Mouse (Mus musculus): ENCODE measurements around the gene Znrf3. TPM values are rescaled to one million over a fixed set of nuclear protein-coding genes. Genes with fewer than 3 reads are reported as not detected.

Znrf3 gene
- polyA plus RNA-seq, 1 experiment from 2014 or later, result 10.7 TPM

DNA sequence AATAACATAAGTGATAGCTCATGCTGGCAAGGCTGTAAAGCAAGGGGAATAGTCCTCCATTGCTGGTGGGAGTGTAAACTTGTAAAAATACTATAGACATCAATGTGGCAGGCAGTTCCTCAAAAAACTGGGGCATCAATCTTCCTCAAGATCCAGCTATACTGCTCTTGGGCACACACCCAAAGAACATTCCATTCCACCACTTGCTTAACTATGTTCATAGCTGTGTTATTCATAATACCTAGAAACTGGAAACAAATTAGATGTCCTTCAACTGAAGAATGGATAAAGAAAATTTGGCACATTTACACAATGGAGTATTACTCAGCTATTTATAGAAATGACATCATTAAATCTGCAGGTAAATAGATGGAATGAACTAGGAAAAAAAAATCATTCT is 91.6 kb downstream of the Znrf3 start:
- in situ Hi-C loops (cut with MboI; ENCODE audit: low pct_unique_long_range_greater_than_20kb), result loop anchor here (5.0 kb wide), 1 partner anchor 56 kb away; no protein-coding TSS in a partner anchor
- DNase-seq (ENCODE audit: low read depth, low spot score) (no peak), ATAC-seq (no peak)
- H3K27me3 ChIP-seq, result no peaks in the 10 kb centered on the region
- CTCF ChIA-PET, result no interaction called here
- TF ChIP-seq CTCF (IDR thresholded peaks at IDR 0.05), result no peak
- POLR2A ChIA-PET, result interaction anchor here (0.6 kb wide), 1 partner anchor 91 kb away, joined by 3 read pairs; no protein-coding TSS in a partner anchor

DNA sequence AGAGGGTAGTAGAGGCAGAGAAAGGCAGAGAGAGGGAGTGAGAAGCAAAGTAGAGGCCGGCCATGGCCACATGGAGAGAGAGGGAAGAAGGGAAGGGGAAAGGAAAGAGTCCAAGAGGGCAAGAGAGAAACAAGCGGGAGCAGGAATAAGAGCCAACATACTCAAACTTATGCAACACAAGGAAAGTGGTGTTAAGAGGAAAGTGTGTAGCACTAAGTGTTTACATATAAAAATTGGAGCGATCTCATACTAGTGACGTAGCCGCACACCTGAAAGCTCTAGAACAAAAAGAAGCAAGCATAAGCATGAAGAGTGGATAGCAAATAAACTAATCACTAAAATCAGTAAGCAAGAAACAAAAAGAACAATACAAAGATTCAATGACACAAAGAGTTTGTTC is 95.2 kb downstream of the Znrf3 start:
- in situ Hi-C loops (cut with MboI; ENCODE audit: low pct_unique_long_range_greater_than_20kb), result no loop called here
- ATAC-seq (no peak), DNase-seq (ENCODE audit: low read depth, low spot score) (no peak)
- no peak for TF ChIP-seq CTCF (IDR thresholded peaks at IDR 0.05)
- ChIA-PET CTCF (no interaction called here), POLR2A (no interaction called here)
- no peaks in the 10 kb centered on the region for H3K27me3 ChIP-seq

- ChIA-PET POLR2A (interaction anchor here (0.8 kb wide), 1 partner anchor 68 kb away, joined by 3 read pairs; no protein-coding TSS in a partner anchor), CTCF (interaction anchor here (1.4 to 1.7 kb wide), 2 partner anchors 9 to 10 kb away, joined by 4 to 5 read pairs; no protein-coding TSS in a partner anchor)
- TF ChIP-seq CTCF (IDR thresholded peaks at IDR 0.05), result no peak
- ATAC-seq (no peak), DNase-seq (ENCODE audit: low read depth, low spot score) (no peak)
- H3K27me3 ChIP-seq, result no peaks in the 10 kb centered on the region
- in situ Hi-C loops (cut with MboI; ENCODE audit: low pct_unique_long_range_greater_than_20kb), result no loop called here
Observed at GRCm38 (mm10) chr11:5346845-5347640, 97.6 kb downstream of the Znrf3 start.

DNA sequence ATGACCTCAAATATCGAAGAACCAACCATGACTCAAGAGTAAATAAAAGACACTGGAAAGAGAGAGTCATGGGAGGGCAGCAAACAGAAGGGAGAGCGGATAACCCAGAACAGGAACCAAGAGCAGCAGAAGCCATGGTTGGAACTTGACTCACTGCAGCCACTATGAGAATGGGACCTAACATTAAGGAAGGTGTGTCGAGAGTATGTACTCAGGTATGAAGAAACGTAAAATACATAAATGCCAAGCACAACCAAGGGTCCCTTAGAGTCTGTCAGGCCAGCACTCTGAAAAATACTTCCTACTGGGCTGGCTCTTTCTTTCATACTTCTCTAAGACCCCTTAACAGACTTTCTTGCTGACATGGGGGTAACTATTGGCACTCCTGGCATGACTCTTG is 100.9 kb downstream of the Znrf3 start:
- no peak for DNase-seq (ENCODE audit: low read depth, low spot score)
- in situ Hi-C loops (cut with MboI; ENCODE audit: low pct_unique_long_range_greater_than_20kb), result no loop called here
- no peak for TF ChIP-seq CTCF (IDR thresholded peaks at IDR 0.05)
- H3K27me3 ChIP-seq, result no peaks in the 10 kb centered on the region
- ChIA-PET POLR2A (no interaction called here), CTCF (no interaction called here)
- ATAC-seq, result no peak

DNA sequence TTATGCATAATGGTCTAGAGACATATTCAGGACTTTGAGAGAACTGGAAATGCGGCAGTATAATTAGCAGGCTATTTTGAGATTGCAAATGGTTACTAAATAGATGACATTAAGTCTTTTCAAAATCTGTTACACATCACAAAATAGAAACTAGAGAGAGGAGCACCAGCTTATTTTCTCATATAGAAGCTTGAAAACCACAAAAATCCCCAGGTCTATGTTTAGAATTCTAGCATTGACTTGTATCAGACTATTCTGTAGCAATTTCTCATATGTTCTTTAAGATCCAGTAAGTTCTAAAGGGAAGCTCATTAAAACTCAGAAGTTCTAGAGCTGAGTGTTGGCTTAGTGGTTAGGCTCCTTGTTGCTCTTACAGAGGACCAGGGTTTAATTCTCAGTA is 104.9 kb downstream of the Znrf3 start:
- in situ Hi-C loops (cut with MboI; ENCODE audit: low pct_unique_long_range_greater_than_20kb), result no loop called here
- ATAC-seq (no peak), DNase-seq (ENCODE audit: low read depth, low spot score) (no peak)
- TF ChIP-seq CTCF (IDR thresholded peaks at IDR 0.05), result no peak
- CTCF ChIA-PET, result interaction anchor here (1.5 to 1.7 kb wide), 3 partner anchors 10 to 19 kb away, joined by 3 to 5 read pairs (median 4); no protein-coding TSS in a partner anchor
- POLR2A ChIA-PET, result no interaction called here
- H3K27me3 ChIP-seq, result no peaks in the 10 kb centered on the region

DNA sequence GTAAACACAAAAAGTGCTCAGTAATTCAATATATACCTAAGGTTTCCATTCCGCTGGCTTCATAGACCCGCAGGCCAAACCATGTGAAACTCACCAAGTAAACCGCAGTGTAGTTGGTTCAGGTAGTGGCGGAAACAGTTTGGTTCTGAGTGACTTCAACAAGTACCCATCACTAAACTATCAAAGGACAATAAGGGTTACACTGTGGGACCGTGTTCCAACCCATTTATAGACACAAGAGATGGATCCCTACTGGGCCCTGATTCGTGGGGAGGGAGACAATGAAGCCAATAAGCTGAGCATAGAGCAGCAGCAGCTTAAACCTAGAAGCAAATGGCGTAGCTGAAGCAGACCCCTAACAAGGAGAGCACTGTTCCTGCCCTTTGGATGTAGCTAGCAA is 107.8 kb downstream of the Znrf3 start:
- H3K27me3 ChIP-seq, result no peaks in the 10 kb centered on the region
- no peak for ATAC-seq
- in situ Hi-C loops (cut with MboI; ENCODE audit: low pct_unique_long_range_greater_than_20kb), result no loop called here
- ChIA-PET CTCF (interaction anchor here (1.2 to 1.3 kb wide), 2 partner anchors 9 to 131 kb away, joined by 3 to 4 read pairs; no protein-coding TSS in a partner anchor), POLR2A (no interaction called here)
- TF ChIP-seq CTCF (IDR thresholded peaks at IDR 0.05), result no peak
- DNase-seq (ENCODE audit: low read depth, low spot score), result no peak

DNA sequence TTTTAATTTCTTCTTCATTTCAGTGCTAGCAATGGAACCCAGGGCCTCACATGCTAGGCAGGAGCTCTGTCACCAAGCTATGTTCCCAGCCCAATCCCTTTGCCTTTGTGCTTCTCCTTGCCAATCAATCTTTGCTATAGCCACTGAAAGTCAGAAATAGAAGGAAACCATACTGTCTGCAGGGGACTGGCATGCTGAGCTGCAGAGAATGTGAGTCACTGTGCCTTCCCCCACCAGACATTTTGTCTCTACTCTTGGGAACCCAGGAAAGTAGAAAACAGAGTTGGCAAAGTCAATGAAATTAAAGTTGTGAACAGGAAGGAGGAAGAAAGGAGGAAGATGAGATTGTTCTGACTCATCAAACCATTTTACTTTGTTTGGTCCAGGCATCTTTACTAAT is 108.4 kb downstream of the Znrf3 start:
- ChIA-PET POLR2A (no interaction called here), CTCF (interaction anchor here (1.2 kb wide), 1 partner anchor 132 kb away, joined by 3 read pairs; no protein-coding TSS in a partner anchor)
- TF ChIP-seq CTCF (IDR thresholded peaks at IDR 0.05), result no peak
- no peak for ATAC-seq
- in situ Hi-C loops (cut with MboI; ENCODE audit: low pct_unique_long_range_greater_than_20kb), result no loop called here
- no peak for DNase-seq (ENCODE audit: low read depth, low spot score)
- H3K27me3 ChIP-seq, result no peaks in the 10 kb centered on the region

DNA sequence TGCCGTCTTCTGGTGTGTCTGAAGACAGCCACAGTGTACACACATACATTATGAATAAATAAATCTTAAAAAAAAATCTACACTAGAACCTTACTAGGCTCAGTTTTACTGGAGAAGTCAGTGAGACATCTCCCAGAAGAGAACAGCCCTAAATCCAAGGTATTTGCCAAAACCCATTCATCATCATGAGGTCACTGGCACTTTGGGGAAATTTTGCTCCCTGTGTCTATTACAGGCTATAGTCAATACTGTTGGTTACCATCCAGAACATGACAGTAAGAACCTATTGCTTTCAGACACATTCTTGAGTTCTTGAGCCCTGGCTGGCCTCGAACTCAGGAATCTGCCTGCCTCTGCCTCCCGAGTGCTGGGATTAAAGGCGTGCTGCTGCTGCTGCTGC is 113.8 kb downstream of the Znrf3 start:
- in situ Hi-C loops (cut with MboI; ENCODE audit: low pct_unique_long_range_greater_than_20kb), result no loop called here
- no peak for ATAC-seq
- TF ChIP-seq CTCF (IDR thresholded peaks at IDR 0.05), result no peak
- ChIA-PET POLR2A (interaction anchor here (1.2 kb wide), 1 partner anchor 7 kb away, joined by 3 read pairs; no protein-coding TSS in a partner anchor), CTCF (no interaction called here)
- no peaks in the 10 kb centered on the region for H3K27me3 ChIP-seq
- DNase-seq (ENCODE audit: low read depth, low spot score), result no peak

DNA sequence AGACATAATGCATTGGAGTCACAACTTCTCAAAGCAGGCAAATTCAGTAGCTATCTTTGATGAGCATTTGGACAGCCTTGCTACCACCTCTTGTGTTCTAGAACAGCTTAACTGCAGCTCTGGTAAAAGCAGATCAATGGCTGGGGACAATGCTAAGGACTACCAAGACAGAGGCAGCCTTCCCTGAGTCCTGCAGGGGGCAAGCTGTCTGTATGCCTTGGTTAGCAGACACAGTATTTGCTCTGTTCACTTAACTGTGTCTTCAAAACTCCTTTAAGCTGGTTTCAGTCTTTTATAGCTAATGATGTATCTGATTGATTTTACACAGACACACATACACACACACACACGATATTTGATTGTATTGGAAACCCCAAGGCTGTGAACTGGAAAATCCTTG is 117.0 kb downstream of the Znrf3 start:
- no peak for TF ChIP-seq CTCF (IDR thresholded peaks at IDR 0.05)
- in situ Hi-C loops (cut with MboI; ENCODE audit: low pct_unique_long_range_greater_than_20kb), result no loop called here
- CTCF ChIA-PET, result interaction anchor here (1.3 kb wide), 1 partner anchor 74 kb away, joined by 3 read pairs; no protein-coding TSS in a partner anchor
- ATAC-seq (no peak), DNase-seq (ENCODE audit: low read depth, low spot score) (no peak)
- no peaks in the 10 kb centered on the region for H3K27me3 ChIP-seq
- POLR2A ChIA-PET, result interaction anchor here (0.9 kb wide), 1 partner anchor 14 kb away, joined by 3 read pairs; no protein-coding TSS in a partner anchor

GRCm38 (mm10) chr11:5326252-5326651 is 118.4 kb downstream of the Znrf3 start:
- no peaks in the 10 kb centered on the region for H3K27me3 ChIP-seq
- no peak for DNase-seq (ENCODE audit: low read depth, low spot score)
- ChIA-PET CTCF (no interaction called here), POLR2A (interaction anchor here (0.6 kb wide), 1 partner anchor 37 kb away, joined by 3 read pairs; no protein-coding TSS in a partner anchor)
- in situ Hi-C loops (cut with MboI; ENCODE audit: low pct_unique_long_range_greater_than_20kb), result no loop called here
- no peak for TF ChIP-seq CTCF (IDR thresholded peaks at IDR 0.05)
- no peak for ATAC-seq

DNA sequence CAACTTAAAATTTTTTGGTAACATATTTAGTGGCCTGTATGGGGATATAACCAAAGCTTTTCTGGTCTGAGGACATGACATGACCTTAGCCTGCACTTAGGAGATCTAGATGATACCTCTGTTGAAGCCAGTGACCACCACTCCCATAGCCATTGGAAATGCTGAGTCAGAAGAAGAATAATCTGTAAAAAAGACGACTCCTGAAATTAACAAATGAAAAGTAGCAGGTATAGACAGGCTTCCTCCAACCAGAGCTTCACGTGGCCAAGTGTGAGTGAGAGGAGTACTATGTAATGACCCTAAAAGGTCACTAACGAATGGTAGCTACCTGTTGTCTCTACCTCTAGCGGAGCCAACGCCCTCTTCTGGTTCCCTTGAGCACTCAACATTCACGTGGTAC is 119.4 kb downstream of the Znrf3 start:
- H3K27me3 ChIP-seq, result no peaks in the 10 kb centered on the region
- ChIA-PET POLR2A (no interaction called here), CTCF (interaction anchor here (0.9 kb wide), 1 partner anchor 10 kb away, joined by 3 read pairs; no protein-coding TSS in a partner anchor)
- TF ChIP-seq CTCF (IDR thresholded peaks at IDR 0.05), result no peak
- in situ Hi-C loops (cut with MboI; ENCODE audit: low pct_unique_long_range_greater_than_20kb), result no loop called here
- ATAC-seq (no peak), DNase-seq (ENCODE audit: low read depth, low spot score) (no peak)

All from Patski (cell line).